Mouse (Mus musculus) neural tube, embryonic 13.5 days (tissue): ENCODE data around the gene Eps8. TPM values are rescaled to one million over a fixed set of nuclear protein-coding genes. Genes with fewer than 3 reads are reported as not detected.
"Not testable (repeated sequence)": the region's sequence is repeated elsewhere in the genome, so short reads cannot be mapped to it uniquely, and the experiment has no call there.

Source experiments
- ATAC-seq: fragments of 200-750 bp; cut with Nextera tagmentation; 2 replicates; pipeline ENCODE4 v1.8.0; 2017; ENCODE audit warnings: low read depth, mild to moderate bottlenecking, moderate TSS enrichment, moderate library complexity
- H3K27ac ChIP-seq: fragments of 300-500 bp; sonication (generic); replicated peaks from 2 replicates; pipeline ENCODE4 v1.5.1; 2015; ENCODE audit warnings: moderate library complexity, mild to moderate bottlenecking, inconsistent platforms
- H3K27me3 ChIP-seq: fragments of 300-500 bp; sonication (generic); 2 replicates; pipeline ENCODE4 v1.6.1; 2015; ENCODE audit warnings: mild to moderate bottlenecking, inconsistent platforms
- H3K36me3 ChIP-seq: fragments of 300-500 bp; sonication (generic); 2 replicates; pipeline ENCODE4 v1.6.1; 2015; ENCODE audit warnings: mild to moderate bottlenecking, inconsistent platforms
- H3K4me1 ChIP-seq: fragments of 300-500 bp; sonication (generic); replicated peaks from 2 replicates; pipeline ENCODE4 v1.6.1; 2015; ENCODE audit warnings: inconsistent platforms
- H3K4me2 ChIP-seq: fragments of 300-500 bp; sonication (generic); 2 replicates; pipeline ENCODE4 v1.6.1; 2015; ENCODE audit warnings: inconsistent platforms, mild to moderate bottlenecking, moderate library complexity
- H3K4me3 ChIP-seq: fragments of 300-500 bp; sonication (generic); 2 replicates; pipeline ENCODE4 v1.5.1; 2015; ENCODE audit warnings: mild to moderate bottlenecking, inconsistent platforms
- H3K9ac ChIP-seq: fragments of 300-500 bp; sonication (generic); 2 replicates; pipeline ENCODE4 v1.6.1; 2015; ENCODE audit warnings: moderate library complexity, mild to moderate bottlenecking, inconsistent platforms
- H3K9me3 ChIP-seq: fragments of 300-500 bp; sonication (generic); 2 replicates; pipeline ENCODE4 v1.6.1; 2016; ENCODE audit warnings: inconsistent platforms
- WGBS: fragments of 180-500 bp; shearing (Covaris S2); methylation state at CpG from one replicate; pipeline ENCODE4 v1.1.7; 2015; 5-methylcytosine and 5-hydroxymethylcytosine counted together
- polyA plus RNA-seq: library from polyadenylated mRNA; unstranded; fragments of >200 nt; fragmentation: Nextera tagmentation; extraction: Ambion mirVana; gene quantifications from 2 replicates; pipeline ENCODE4 v1.2.1, GENCODE M21; 2015

The Eps8 gene
- polyA plus RNA-seq, 1 experiment from 2014 or later = 10.8 TPM

GRCm38 (mm10) chr6:137498781-137499180 lies 155.9 kb downstream of the Eps8 start:
- H3K27ac ChIP-seq = no peak overlapping the region
- H3K4me1 ChIP-seq = no peaks in the 10 kb centered on the region
- H3K4me2 ChIP-seq = no peak overlapping the region
- WGBS = 79% methylated on average over 6 of the region's 6 CpGs
- H3K9ac ChIP-seq = no peak overlapping the region
- no peaks in the 10 kb centered on the region for H3K36me3 ChIP-seq
- ATAC-seq = no peak
- no peaks in the 10 kb centered on the region for H3K9me3 ChIP-seq
- no peaks in the 10 kb centered on the region for H3K27me3 ChIP-seq
- H3K4me3 ChIP-seq = no peak overlapping the region

DNA sequence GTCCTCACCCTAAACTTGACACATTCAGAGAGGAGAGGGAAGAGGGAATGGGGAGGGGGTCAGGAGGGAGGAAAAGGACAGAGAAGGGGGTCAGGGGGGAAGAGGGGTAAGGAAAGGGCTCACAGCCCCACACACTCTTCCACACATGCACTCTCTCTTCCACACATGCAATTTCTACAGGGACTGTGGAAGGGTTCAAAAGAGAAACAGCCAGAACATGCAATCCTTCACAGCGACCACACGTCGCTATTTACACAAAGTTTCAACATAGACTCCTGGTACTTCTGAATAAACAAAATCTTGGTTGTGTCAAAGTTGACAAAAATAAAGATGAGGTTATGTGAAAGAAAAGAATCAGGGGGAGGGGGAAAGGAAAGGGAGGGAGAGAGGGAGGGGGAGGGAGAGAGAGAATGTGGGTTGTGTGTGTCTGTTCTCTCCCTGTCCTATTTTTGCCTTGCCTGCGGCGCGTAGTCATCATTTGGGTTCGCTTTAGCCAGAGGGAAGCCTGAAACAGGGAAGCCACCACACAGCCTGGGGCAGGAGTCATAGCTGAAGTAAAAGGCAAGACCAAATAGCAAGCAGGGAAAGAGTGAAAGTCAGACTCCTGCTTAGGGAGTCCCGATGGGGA lies 157.4 kb downstream of the Eps8 start:
- Histone ChIP-seq H3K9ac (no peak overlapping the region), H3K27me3 (no peaks in the 10 kb centered on the region), H3K4me1 (no peaks in the 10 kb centered on the region), H3K9me3 (no peaks in the 10 kb centered on the region), H3K4me2 (no peak overlapping the region), H3K36me3 (no peaks in the 10 kb centered on the region), H3K4me3 (no peak overlapping the region), H3K27ac (no peak overlapping the region)
- WGBS = 92% methylated on average over 8 of the region's 8 CpGs
- ATAC-seq = no peak

- ATAC-seq = no peak
- Histone ChIP-seq H3K4me3 (no peak overlapping the region), H3K9ac (no peak overlapping the region), H3K4me2 (no peak overlapping the region), H3K4me1 (no peaks in the 10 kb centered on the region), H3K27me3 (no peaks in the 10 kb centered on the region), H3K27ac (no peak overlapping the region), H3K36me3 (no peaks in the 10 kb centered on the region), H3K9me3 (no peaks in the 10 kb centered on the region)
- 96% methylated on average over 2 of the region's 2 CpGs for WGBS
Observed at GRCm38 (mm10) chr6:137496562-137496961, 158.1 kb downstream of the Eps8 start.

- Histone ChIP-seq H3K9ac (no peak overlapping the region), H3K4me2 (no peak overlapping the region), H3K27me3 (no peaks in the 10 kb centered on the region), H3K9me3 (no peaks in the 10 kb centered on the region), H3K27ac (no peak overlapping the region), H3K36me3 (no peaks in the 10 kb centered on the region), H3K4me3 (no peak overlapping the region), H3K4me1 (no peaks in the 10 kb centered on the region)
- no peak for ATAC-seq
- WGBS = 84% methylated on average over 6 of the region's 6 CpGs
Observed at GRCm38 (mm10) chr6:137495233-137495632, 159.4 kb downstream of the Eps8 start.

DNA sequence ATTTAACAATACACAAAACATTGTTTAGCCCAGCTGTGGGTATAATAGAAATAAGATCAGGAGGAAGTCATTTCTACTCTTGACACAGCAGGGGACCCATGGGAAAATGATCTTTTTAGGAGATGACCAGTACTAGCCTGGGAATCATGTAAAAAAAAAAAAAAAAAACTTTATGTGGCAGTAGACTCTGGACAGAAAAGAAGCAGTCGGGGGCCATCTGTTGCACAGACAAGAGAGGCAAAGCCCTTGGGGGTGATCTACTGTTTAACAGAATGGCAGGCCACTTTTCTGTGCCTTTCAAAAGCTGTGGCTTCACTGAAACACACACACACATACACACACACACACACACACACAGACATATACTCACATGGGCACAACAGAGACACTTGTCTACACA lies 159.9 kb downstream of the Eps8 start:
- no peak overlapping the region for H3K27ac ChIP-seq
- H3K27me3 ChIP-seq = no peaks in the 10 kb centered on the region
- H3K4me3 ChIP-seq = no peak overlapping the region
- no peaks in the 10 kb centered on the region for H3K9me3 ChIP-seq
- no peak overlapping the region for H3K4me2 ChIP-seq
- H3K4me1 ChIP-seq = no peaks in the 10 kb centered on the region
- ATAC-seq = no peak
- H3K9ac ChIP-seq = no peak overlapping the region
- no peaks in the 10 kb centered on the region for H3K36me3 ChIP-seq
- WGBS = 33% methylated on average over 1 of the region's 1 CpGs

DNA sequence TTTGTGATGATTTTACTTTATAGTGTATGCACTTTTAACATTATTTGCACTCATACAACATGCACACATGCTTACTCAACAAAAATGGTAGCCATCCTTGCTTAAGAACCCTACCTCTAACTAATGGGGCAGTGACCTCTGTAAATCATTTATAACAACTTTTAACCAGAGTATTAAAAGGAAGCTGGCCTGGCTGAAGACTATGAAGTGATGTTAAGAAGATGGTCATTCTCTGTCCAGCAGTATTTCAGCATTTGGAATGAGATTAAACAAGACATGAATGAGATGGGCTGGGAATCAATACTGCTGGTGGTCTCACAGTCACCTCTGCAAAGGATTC lies 160.6 kb downstream of the Eps8 start:
- Histone ChIP-seq H3K4me1 (no peaks in the 10 kb centered on the region), H3K9ac (no peak overlapping the region), H3K4me3 (no peak overlapping the region), H3K4me2 (no peak overlapping the region), H3K27ac (no peak overlapping the region), H3K27me3 (no peaks in the 10 kb centered on the region), H3K36me3 (no peaks in the 10 kb centered on the region), H3K9me3 (no peaks in the 10 kb centered on the region)
- no peak for ATAC-seq

- Histone ChIP-seq H3K27ac (no peak overlapping the region), H3K9ac (no peak overlapping the region), H3K4me1 (no peaks in the 10 kb centered on the region), H3K36me3 (no peaks in the 10 kb centered on the region), H3K9me3 (no peaks in the 10 kb centered on the region), H3K27me3 (no peaks in the 10 kb centered on the region), H3K4me3 (no peak overlapping the region), H3K4me2 (no peak overlapping the region)
- 85% methylated on average over 17 of the region's 17 CpGs for WGBS
- no peak for ATAC-seq
Observed at GRCm38 (mm10) chr6:137493211-137494135, 161.2 kb downstream of the Eps8 start.

DNA sequence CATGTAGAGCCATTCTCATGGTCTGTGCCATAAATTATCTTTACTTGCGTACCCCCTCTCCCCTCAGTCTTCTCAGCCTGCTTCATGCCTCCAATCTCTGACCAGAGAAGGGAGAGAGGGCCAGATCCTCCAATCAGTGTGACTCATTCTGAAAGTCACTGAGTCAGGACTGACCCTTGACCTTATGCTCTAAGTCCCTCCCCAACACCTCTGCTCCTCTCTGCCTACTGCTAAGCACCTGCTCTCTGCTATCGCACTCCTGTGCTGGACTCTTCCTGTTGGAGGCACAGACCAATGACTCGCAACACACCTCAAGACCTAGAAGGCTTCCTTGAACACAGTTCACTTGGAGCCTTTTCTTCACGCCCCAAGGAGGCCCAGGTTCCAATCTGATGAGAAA lies 162.1 kb downstream of the Eps8 start:
- H3K36me3 ChIP-seq = no peaks in the 10 kb centered on the region
- no peaks in the 10 kb centered on the region for H3K9me3 ChIP-seq
- no peaks in the 10 kb centered on the region for H3K27me3 ChIP-seq
- WGBS = 95% methylated on average over 4 of the region's 4 CpGs
- H3K4me3 ChIP-seq = no peak overlapping the region
- H3K27ac ChIP-seq = no peak overlapping the region
- no peak overlapping the region for H3K4me2 ChIP-seq
- H3K4me1 ChIP-seq = no peaks in the 10 kb centered on the region
- no peak for ATAC-seq
- no peak overlapping the region for H3K9ac ChIP-seq

DNA sequence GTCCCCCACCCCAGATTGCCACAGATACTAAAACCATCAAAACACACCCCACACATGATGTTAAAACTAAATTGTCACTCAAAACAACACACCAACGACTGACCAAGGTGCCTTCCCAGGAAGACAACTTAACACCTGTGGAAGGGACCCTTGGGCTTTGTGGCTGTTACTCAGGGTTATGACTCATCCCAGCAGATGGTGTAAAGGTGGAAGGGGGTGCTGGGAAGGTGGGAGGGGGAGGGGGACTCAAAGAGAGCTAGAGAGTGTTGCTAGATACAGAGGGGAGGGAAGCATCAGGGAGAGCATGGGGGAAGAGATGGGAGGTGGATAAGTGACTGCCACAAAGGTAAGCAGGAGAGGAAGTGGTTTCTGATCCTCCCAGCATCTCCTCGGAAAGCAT lies 163.0 kb downstream of the Eps8 start:
- 71% methylated on average over 2 of the region's 2 CpGs for WGBS
- Histone ChIP-seq H3K36me3 (no peaks in the 10 kb centered on the region), H3K9ac (no peak overlapping the region), H3K4me1 (no peaks in the 10 kb centered on the region), H3K4me2 (no peak overlapping the region), H3K9me3 (no peaks in the 10 kb centered on the region), H3K27ac (no peak overlapping the region), H3K4me3 (no peak overlapping the region), H3K27me3 (no peaks in the 10 kb centered on the region)
- no peak for ATAC-seq

DNA sequence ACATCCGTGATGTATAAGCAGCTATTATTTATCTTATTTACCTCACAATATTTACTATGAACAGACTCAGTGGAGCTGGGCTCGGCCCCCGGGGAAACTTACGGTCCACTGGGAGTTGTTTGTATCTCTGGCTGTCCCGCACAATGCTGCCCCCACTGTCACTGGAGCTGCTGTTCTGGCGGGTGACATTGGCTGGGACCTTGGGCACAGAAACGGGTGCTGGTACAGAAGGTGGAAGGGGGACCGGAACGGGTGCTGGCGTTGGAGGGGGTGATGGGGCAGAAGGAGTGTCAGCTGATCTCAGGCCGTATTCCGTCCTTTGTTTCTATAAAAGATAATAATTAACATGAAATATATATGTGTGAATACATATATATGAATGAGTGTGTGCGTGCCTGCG lies 164.6 kb downstream of the Eps8 start:
- 90% methylated on average over 14 of the region's 14 CpGs for WGBS
- ATAC-seq = no peak
- no peak overlapping the region for H3K4me3 ChIP-seq

GRCm38 (mm10) chr6:137487443-137487842 lies 167.2 kb downstream of the Eps8 start:
- no peaks in the 10 kb centered on the region for H3K36me3 ChIP-seq
- no peak overlapping the region for H3K4me2 ChIP-seq
- no peaks in the 10 kb centered on the region for H3K27me3 ChIP-seq
- H3K9ac ChIP-seq = no peak overlapping the region
- no peak overlapping the region for H3K4me3 ChIP-seq
- no peaks in the 10 kb centered on the region for H3K9me3 ChIP-seq
- no peak overlapping the region for H3K27ac ChIP-seq
- 59% methylated on average over 6 of the region's 6 CpGs for WGBS
- ATAC-seq = no peak
- H3K4me1 ChIP-seq = no peaks in the 10 kb centered on the region

More for the DNA sequence above, 164.6 kb downstream of the Eps8 start:
- no peak overlapping the region for H3K9ac ChIP-seq
- no peak overlapping the region for H3K27ac ChIP-seq
- H3K4me1 ChIP-seq = no peaks in the 10 kb centered on the region
- no peak overlapping the region for H3K4me2 ChIP-seq
- no peaks in the 10 kb centered on the region for H3K27me3 ChIP-seq
- no peaks in the 10 kb centered on the region for H3K9me3 ChIP-seq
- H3K36me3 ChIP-seq = no peaks in the 10 kb centered on the region

DNA sequence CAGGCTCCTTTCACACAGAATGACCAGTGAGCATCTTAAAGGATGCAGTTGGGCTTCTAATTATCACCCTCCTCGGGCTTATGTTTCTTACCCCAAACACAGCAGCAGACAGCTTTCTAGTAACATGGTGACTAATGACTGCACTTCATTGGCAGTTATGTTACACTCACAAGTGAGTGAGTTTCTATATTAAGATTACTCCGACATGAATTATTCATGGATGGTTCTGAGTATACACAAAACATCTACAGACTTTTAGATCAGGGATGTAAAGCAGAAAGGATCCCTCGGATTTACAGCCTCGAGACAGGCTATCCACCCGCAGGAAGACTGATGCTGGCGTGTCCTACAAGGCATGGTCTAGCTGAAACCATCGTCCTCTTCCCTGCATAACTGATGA lies 171.8 kb downstream of the Eps8 start:
- Histone ChIP-seq H3K27me3 (no peaks in the 10 kb centered on the region), H3K9ac (no peak overlapping the region), H3K36me3 (peaks cover 14% of the 10 kb centered on the region), H3K4me1 (no peaks in the 10 kb centered on the region), H3K27ac (no peak overlapping the region), H3K4me2 (no peak overlapping the region), H3K4me3 (no peak overlapping the region), H3K9me3 (no peaks in the 10 kb centered on the region)
- no peak for ATAC-seq
- 71% methylated on average over 7 of the region's 7 CpGs for WGBS

DNA sequence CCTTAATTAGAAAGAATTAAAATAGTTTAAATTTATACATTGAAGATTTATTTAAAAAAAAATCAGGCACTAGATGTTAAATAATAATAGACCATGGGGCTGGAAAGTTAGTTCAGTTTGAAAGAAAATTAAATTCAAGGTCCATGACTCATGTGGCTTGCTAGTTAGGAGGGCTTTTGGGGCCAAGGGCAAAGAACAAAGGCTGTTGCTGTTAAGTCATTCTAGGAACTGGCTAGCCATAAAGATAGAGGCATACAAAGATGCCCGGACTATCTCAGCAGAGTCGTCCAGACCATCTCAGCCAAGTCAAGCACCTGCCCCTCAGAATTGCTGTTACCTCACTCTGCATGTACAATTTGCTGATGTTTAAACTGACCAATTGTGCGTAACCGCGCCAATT lies 179.0 kb downstream of the Eps8 start:
- not testable (repeated sequence) for H3K9me3 ChIP-seq, H3K27me3 ChIP-seq, H3K9ac ChIP-seq, H3K4me2 ChIP-seq, ATAC-seq, H3K4me3 ChIP-seq, H3K27ac ChIP-seq
- peaks cover 20% of the 10 kb centered on the region for H3K4me1 ChIP-seq
- 91% methylated on average over 5 of the region's 5 CpGs for WGBS
- H3K36me3 ChIP-seq = peaks cover 13% of the 10 kb centered on the region
